Mouse (Mus musculus): ENCODE data around the gene Gstp2. TPM values are rescaled to one million over a fixed set of nuclear protein-coding genes. Genes with fewer than 3 reads are reported as not detected.
"Not testable (repeated sequence)": the region's sequence is repeated elsewhere in the genome, so short reads cannot be mapped to it uniquely, and the experiment has no call there.

Gstp2 gene
- total RNA-seq, 1 experiment from 2014 or later, result 0.69 TPM

DNA sequence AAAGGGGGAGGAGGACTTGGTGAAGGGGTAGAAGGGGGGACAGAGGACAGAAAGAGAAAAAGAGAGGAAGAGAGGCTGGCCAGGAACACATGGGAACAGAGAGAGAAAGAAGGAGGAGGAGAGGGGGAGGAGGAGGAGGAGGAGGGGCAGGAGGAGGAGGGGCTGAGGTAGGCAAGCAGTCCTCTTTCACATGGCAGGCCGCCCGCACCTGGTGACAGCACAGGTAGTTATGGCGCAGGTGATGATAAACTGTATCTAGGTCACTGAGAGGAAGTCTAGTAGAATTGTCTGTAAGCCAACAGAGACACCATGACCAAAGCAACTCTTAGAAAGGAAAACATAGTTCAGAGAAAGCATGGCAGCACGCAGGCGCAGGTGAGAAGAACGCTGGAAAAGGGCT, 25.6 kb upstream of the Gstp2 start:
- no peak for ATAC-seq (replicated peaks; ENCODE audit: low read depth, poor library complexity, severe bottlenecking)

DNA sequence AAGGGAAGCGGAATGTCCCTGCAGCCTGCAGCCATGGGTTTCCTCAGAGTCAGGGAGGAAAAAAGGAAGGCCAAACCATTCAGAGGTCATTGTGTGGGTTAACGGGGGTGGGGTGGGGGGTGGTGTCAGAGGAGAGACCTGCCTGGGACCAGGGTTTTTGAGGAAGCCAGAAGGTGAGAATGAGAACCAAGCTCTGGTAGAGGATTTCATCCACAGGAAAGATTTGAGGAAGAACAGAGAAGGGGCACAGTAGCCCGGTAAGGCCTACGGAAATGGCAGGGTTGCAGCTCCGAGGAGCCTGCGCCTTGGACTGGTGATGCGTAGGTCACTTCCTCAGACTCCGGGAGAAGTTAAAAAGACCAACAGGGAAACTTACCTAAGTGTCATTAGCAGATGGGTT, 24.9 kb upstream of the Gstp2 start:
- peak; percentile 69 for ATAC-seq (replicated peaks; ENCODE audit: low read depth, poor library complexity, severe bottlenecking)

DNA sequence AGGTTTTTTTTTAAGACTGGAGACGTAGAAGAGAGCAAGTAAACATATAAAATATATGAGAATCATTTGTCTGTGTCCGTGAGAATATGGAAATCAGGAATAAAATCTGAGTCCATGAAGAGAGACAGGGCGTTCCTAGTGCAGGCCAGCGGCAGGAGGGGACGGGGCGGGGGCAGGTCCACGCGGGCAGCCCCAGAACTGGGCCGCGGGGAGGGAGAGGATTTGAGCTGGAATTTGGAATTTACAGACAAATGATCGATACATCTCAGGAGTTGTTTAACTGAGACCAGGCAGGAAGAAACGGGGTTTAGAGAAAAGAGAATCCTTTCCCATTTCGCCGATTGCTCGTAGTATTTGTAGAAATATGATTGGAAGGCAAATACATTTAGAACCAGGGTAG, 24.5 kb upstream of the Gstp2 start:
- no peak for ATAC-seq (replicated peaks; ENCODE audit: low read depth, poor library complexity, severe bottlenecking)

GRCm38 (mm10) chr19:4068717-4069410, 23.0 kb upstream of the Gstp2 start:
- no peak for ATAC-seq (replicated peaks; ENCODE audit: low read depth, poor library complexity, severe bottlenecking)

DNA sequence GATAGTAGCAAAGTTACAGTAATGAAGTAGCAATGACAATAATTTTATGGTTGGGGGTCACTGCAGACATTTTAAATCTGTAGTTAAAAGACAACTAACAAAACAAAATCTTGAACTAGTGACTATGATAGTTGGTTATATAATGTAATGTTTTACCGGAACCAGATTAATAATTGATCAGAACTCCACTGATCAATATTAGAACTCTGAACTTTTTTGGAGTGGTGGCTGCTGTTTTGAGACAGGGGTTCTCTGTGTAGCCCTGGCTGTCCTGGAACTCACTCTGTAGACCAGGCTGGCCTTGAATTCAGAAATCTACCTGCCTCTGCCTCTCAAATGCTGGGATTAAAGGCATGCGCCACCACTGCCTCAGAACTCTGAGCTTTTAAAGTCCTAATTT, 22.4 kb upstream of the Gstp2 start:
- not testable (repeated sequence) for ATAC-seq (replicated peaks; ENCODE audit: low read depth, poor library complexity, severe bottlenecking)

GRCm38 (mm10) chr19:4066877-4067276, 21.1 kb upstream of the Gstp2 start:
- ATAC-seq (replicated peaks; ENCODE audit: low read depth, poor library complexity, severe bottlenecking), result no peak

- no peak for ATAC-seq (replicated peaks; ENCODE audit: low read depth, poor library complexity, severe bottlenecking)
Measured at GRCm38 (mm10) chr19:4066280-4066679, 20.5 kb upstream of the Gstp2 start.

- not testable (repeated sequence) for ATAC-seq (replicated peaks; ENCODE audit: low read depth, poor library complexity, severe bottlenecking)
Measured at GRCm38 (mm10) chr19:4064501-4064900, 18.7 kb upstream of the Gstp2 start.

GRCm38 (mm10) chr19:4063357-4063756, 17.5 kb upstream of the Gstp2 start:
- not testable (repeated sequence) for ATAC-seq (replicated peaks; ENCODE audit: low read depth, poor library complexity, severe bottlenecking)

DNA sequence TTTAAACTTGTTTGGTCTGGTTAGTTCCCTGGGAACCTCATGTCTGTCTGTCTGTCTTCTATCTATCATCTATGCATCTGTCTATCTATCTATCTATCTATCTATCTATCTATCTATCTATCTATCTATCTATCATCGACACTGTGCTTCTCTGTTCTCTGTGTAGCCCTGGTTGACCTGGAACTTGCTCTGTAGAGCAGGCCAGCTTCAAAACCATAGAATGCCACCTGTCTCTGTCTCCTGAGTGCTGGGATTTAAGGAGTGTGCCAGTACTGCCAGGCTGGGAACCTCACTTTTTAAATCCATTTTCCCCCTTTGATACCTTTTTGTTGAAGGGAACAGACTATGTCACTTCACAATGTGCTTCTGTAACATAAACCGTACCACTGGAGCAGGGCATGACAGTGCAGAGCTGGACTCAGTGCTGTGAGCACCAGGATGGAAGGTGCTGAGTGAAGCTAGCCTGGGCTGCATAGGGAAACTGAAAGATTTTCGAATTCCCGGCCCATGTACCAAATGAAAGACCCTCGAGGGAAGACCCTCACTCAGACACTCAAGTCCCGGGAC, 15.2 kb upstream of the Gstp2 start:
- ATAC-seq (replicated peaks; ENCODE audit: low read depth, poor library complexity, severe bottlenecking), result no peak

DNA sequence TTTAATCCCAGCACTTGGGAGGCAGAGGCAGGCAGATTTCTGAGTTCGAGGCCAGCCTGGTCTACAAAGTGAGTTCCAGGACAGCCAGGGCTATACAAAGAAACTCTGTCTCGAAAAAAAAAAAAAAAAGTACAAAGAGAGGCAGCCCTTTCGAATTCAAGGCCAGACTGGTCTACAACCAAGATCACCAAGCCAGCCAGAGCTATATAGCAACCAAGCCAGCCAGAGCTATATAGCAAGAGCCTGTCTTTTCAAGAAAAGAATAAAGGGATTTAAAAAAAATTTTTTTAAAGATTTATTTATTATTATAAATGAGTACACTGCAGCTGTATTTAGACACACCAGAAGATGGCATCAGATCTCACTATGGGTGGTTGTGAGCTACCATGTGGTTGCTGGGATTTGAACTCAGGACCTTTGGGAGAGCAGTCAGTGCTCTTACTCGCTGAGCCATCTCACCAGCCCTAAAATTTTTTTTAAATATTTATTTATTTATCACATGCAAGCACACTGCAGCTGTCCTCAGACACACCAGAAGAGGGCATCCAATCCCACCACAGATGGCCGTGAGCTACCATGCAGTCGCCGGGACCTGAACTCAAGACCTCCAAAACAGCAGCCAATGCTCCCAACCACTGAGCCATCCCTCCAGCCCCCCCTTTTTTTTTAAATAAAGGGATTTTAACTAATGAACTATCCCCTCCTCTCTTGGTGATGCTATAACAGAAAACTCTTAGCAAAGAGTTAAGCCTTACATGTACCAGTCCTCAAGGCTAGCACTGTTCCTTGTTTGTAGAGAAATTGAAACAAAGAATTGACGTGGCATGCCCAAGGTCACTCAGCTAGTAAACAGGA, 14.4 kb upstream of the Gstp2 start:
- ATAC-seq (replicated peaks; ENCODE audit: low read depth, poor library complexity, severe bottlenecking), result not testable (repeated sequence)

DNA sequence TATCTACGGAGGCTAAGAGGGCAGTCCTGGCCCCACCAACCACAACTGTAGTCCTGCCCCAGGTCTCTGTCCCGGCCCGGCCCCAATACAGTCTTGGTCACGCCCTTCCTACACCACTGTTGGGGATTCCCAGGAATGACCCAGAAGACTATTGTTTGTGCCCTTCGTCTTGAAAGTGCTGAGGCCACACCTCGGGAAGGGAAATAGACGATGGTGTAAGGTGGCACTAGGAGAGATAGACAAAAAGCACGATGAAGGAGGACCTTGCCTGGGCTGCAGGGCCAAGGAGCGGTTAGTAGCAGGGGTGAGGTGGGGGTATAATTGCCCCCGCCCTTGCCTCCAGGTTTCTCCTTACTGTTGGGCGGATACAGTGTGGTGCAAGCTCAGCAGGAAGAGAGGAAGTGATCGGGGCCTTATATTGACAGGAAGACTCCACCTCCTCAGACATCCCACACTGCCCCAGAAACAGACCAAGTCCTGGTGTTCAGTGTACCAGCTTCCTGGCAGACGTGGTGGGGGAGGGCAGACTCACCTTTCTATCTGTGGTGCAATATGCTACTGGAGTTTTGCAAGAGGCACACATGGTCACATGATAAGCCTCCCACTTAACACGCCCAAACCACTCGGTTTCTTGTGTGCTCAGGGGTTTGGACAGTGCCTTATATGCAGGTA, 13.4 kb upstream of the Gstp2 start, which contains the start of gene Gstp3:
Gene Gstp3, minus strand, starts transcription at position 501 of the 672 bp plus-strand sequence.
- peak; percentile 69 for ATAC-seq (replicated peaks; ENCODE audit: low read depth, poor library complexity, severe bottlenecking)

GRCm38 (mm10) chr19:4058581-4058980, 12.8 kb upstream of the Gstp2 start:
- no peak for ATAC-seq (replicated peaks; ENCODE audit: low read depth, poor library complexity, severe bottlenecking)

GRCm38 (mm10) chr19:4057962-4058361, 12.1 kb upstream of the Gstp2 start:
- no peak for ATAC-seq (replicated peaks; ENCODE audit: low read depth, poor library complexity, severe bottlenecking)

DNA sequence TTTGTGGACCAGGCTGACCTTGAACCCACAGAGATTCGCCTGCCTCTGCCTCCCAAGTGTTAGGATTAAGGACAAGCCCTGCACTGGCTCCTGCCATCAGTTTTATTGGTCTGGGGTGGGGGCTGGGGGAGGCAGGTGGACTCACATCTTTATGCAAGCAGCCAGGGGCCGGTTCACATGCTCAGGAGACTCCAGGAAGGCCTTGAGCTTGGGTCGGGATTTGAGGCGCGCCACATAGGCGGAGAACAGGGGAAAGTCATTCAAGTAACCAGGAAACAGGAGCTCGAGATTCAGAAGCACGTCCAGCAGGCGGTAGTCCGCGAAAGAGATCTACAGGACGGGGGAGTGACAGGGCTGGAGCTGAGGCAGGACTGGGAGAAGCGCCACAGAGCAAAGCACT, 11.6 kb upstream of the Gstp2 start:
- no peak for ATAC-seq (replicated peaks; ENCODE audit: low read depth, poor library complexity, severe bottlenecking)

DNA sequence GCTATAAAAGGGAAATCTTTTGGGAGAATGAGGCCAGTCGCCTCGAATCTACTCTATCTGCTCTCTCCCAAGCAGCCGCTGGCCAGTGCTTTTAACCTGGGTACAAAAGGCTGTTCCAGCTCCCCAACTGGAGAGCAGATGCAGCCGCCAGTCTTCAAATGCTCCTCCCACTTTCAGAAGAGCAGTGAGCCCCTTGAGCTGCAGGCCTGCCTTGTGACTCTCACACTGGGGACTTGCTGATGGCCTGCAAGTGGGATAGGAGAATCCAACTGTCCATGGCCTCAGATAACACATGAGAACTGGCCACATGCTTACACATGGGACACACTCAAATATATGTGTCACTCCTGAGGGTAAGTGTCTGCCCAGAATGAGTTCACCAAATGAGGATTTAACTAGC, 10.9 kb upstream of the Gstp2 start:
- no peak for ATAC-seq (replicated peaks; ENCODE audit: low read depth, poor library complexity, severe bottlenecking)

GRCm38 (mm10) chr19:4055947-4056693, 10.3 kb upstream of the Gstp2 start:
- no peak for ATAC-seq (replicated peaks; ENCODE audit: low read depth, poor library complexity, severe bottlenecking)

GRCm38 (mm10) chr19:4055216-4055946, 9.6 kb upstream of the Gstp2 start:
- ATAC-seq (replicated peaks; ENCODE audit: low read depth, poor library complexity, severe bottlenecking), result no peak

GRCm38 (mm10) chr19:4054613-4055012, 8.8 kb upstream of the Gstp2 start:
- no peak for ATAC-seq (replicated peaks; ENCODE audit: low read depth, poor library complexity, severe bottlenecking)

Measured in common myeloid progenitor, adult 5-6 weeks (primary cell).